Mouse (Mus musculus) embryo, embryonic 10 days (tissue): ENCODE measurements at regions not wholly inside any gene's neighbourhood (a gene's known extent, or its start where the extent isn't known, plus 50 kb on each side); places are given as distances from the start of the nearest gene placed in this dataset.
A peak's percentile ranks its signal among the peaks of the same experiment; 100 is the strongest.

Experiments used
- DNase-seq: peaks from one replicate; pipeline ENCODE4 v3.0.0-alpha.2; 2015; ENCODE audit warnings: low spot score

DNA sequence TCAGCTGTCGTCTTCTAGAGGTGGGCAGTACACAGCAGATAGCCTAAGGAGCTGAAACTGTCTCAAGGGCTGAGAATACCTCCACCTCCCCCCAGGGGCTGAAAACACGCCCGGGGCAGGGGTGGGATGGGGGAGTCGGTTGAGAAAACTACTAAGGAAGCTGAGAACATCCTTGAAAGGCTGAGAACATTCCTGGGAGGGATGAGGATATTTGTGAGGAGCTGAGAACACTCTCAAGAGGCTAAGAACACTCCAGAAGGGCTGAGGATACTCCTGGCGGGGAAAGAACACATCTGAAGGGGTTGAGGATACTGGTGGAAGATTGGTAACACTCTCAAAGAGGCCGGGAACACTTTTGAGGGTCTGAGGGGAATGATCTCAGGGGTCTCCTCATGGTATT lies 81.3 kb upstream of the Gm9887 start:
- DNase-seq, result no peak

DNA sequence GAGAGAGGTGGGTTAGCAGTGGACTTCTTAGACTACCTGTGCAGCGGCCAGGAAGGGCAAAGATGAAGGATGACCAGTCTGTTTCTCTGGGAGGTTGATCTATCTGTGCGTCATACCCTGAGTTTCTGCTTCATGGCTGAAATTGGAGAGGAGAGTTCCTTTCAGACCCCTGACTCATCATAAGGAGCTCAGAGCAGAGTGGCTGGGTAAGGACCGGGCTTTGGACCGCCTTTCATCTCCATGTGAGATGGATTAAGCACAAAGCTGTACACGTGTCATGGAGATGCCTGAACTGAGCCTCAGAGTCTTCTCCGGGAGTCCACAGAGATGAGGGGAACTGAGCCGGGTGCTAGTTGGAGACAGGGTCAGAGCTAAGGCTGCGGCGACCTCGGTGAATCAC lies 80.7 kb upstream of the Gm9887 start:
- DNase-seq, result no peak

DNA sequence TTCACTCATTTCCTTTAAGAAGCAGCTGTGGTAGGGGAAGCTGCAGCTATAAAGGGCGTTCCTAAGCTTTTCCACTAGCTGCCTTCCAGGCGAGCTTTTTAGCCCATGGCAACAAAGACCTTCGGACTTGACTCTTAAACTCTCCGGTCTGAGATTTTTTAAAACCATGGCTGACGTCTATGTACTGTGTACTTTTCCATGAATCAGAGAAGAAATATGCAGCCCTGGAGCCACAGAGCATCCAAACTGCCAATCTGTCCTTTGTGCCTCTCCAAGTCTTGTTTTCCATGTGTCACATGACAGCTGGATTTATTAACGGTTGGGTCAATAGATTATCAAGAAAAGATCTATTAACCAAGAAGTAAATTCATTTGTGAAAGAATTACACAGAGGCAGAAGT lies 78.9 kb upstream of the Gm9887 start:
- no peak for DNase-seq

DNA sequence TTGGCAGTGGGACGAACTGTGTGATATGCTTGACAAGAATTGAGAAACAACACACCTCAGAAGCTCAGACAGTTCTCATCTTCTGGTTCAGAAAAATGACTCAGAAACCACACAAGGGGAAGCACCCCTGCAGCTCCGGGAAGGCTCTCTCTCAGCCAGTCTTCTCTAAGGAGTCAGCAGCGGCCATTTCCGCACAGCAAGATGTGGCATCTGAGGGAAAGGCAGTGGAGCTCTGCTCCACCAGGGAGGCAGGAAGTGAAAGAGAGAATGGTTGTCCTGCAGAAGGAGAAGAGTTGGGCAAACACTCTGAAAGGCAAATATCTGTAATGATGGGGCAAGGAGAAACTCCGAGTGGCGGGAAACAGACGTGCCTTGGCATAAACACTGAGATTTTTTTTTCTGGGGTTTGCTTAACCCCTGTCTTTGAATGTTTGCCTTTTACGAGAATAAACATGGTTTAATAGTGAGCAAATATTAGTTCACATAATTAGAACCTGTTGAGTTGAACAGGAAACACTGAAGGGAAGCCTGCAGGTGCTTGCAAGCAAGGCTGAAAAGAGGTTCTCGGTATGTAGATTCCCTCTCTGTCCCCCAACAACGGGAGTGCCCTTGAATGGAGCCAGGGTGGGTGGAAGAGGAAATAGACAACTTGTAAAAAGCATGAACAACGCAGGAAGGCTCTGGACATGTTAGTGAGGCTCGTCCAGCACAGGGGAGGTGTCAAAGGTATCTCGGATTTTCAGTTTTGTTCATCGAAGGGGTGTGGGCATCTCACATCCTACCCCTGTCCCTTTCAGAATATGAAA lies 75.9 kb upstream of the Gm9887 start:
- DNase-seq, result no peak

DNA sequence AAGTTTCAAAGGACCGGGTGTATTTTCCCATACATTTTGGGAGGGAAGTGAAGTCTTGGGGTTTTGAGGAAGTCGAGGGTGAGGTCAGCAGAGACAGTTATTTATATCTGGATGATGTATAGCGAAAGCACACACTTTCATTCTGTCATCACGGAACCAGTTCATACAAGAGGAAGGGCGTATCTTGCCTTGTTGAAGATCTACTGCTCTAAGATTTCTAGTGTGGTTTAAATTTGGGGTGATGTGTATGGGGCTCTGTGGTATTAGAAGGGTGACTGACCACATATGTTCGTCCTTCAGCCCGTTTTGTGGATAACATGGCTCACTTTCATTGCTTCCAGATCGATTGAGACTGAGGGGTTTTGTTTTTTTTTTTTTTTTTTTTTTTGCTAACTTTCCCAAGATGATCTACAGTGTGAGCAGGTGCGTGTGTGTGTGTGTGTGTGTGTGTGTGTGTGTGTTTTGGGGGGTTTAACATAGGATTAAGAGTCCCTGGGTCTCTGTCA lies 75.1 kb upstream of the Gm9887 start:
- no peak for DNase-seq

DNA sequence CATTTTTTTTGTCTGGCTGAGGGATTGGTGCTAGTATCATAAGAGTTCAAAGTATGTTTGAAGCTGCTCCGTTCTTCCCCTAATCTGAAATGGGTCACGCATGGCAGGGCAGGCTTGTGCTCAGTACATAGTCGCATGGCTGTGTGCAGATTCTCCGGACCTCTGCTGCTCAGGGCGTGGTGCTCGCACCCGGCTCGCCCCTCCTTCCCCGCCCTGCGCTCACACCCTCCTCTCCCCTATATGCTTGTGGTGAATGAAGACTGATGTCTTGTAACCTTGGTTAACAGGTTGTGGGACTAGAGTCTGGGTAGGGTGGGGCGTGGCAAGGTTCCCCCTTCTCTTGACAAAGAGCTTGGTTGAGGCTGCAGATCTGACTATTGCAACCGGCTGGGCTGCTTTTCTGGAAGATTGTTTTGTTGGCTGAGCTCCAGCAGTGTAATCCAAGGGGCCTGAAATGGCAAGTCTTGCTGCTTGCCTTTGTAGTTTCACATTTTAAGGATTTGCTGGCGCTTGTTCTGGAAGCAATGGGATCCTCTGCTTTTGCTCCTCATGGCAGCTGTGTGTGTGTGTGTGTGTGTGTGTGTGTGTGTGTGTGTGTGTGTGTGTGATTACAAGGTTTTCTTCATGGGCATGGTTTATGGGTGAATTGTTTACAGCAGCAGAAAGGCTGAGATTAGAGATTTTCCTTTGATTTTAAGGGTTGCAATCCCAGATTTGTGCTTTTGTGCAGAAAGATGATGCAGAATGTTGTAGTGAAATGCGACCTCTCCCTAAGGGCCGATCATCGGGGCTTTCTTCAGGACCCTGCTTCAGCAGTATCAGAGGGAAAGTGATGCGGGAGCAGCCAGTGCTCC lies 74.4 kb upstream of the Gm9887 start:
- DNase-seq, result peak; percentile 25

DNA sequence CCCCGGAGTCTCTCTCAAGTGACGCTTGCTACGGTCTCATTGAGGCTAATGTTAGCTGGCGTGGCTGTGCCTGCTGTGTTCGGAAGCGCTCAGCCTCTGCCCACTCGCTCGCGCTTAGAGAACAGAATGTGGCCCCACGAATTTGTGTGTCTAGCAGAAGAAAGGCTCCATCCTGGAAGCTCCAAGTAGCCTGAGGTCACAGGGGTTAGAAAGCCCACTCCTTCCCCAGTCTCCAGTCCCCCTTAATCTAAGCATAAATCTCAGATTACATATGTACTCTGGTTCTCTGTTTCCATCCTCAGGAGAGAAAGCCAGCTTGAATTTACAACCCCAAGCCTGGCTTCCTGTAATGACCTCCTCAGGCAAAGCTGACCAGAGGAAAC lies 73.8 kb upstream of the Gm9887 start:
- DNase-seq, result peak; percentile 73

DNA sequence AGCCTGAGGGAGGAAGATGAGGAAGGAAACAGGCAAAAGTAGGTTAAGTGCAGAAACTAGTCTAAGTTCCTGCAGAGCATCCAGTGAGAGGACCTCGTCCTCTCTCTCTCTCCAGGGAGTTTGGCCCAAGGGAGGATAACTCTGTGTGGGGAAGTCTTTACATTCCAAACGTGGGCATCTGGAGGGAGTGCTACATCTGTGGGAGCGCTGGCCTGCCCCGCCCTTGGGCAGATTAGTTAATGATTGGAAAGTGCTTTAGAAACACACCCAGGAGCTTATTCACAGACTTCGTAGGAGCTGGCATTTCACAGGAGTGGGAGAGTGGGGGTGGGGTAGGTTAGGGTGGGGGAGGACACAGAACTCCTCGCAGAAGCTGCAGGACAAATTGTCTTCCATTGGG lies 70.1 kb upstream of the Gm9887 start:
- DNase-seq, result no peak

DNA sequence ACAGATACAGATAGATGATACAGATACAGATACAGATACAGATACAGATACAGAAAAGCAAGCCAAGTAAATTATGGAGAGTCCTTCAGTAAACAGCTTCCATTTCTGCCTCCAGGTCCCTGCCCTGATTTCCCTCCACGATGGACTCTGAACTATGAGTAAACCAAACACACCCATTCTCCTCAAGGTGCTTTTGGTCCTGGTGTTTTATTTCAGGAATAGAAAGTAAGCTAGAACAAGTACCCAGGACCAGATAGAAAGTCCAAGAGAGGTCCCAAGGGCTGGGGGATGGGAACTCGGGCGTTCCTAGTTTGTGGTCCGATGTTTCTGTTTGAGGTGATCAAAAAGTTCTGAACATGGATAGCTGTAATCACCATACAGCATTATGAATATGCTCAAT lies 69.5 kb upstream of the Gm9887 start:
- no peak for DNase-seq

DNA sequence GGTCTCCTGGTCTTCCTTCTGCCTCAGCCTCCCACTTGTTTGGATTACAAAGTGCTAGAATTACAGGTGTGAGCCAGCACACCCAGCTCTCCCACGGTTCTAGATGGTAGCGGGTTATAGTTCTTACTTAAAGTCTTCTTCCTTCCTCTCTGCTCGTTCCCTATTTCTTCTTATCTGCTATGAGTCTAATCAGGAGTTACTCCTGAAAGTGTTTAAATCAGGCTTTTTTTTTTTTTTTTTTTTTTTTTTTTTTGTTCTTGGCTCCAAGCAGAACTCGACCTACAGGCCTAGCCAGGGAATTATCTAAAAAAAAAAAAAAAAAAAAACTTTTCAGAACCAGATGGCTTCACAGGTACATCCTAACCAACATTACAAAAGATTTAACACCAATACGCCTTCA lies 66.0 kb upstream of the Gm9887 start:
- DNase-seq, result no peak

DNA sequence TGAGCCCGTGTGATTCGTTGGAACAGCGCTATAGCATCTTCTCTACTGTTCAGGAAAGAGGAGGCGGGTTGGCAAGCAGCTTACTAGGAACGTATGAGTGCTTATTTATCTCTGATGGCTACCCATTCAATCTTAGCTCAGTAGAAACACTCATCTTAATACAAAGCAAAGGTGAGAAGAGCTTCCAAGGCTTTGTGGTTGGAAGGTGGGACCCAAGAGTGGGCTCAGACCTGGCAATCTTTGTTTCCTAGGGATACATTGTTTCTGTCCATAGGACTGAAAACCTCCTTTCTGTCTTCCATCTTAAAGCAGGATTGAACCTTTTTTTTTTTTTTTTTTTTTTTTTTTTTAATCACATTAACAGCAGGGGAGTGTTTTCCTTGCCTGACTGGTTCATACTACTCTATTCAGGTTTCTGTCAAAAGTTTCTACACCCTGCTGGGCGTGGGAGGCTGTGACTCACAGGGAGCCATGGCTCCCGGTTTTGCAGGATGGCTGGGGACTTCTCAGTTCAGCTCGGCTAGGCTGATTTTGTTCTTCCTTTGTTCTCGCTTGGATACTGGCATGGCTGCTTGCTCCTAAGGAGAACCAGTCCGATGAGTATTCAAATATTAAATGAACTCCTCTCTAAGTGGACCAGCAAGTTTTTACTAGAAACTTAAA lies 64.7 kb upstream of the Gm9887 start:
- DNase-seq, result peak; percentile 62

DNA sequence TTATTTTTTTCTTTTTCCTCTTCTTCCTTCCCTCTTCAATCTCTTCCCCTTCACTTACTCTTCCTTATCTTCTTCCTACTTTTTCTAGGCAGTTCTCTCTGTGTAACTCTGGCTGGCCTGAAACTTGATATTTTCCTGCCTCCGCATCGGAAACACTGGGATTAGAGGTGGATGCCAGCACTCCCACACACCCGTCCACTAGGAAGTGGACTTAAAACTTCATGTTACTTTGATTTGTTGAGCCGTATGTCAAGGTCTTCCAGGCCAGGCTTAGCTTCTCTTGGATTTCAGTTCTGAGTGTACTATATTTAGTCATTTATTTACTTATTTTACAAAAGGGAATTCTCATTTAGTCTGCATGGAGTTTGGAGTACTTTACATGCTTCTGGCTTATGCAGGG lies 62.1 kb upstream of the Gm9887 start:
- DNase-seq, result no peak

DNA sequence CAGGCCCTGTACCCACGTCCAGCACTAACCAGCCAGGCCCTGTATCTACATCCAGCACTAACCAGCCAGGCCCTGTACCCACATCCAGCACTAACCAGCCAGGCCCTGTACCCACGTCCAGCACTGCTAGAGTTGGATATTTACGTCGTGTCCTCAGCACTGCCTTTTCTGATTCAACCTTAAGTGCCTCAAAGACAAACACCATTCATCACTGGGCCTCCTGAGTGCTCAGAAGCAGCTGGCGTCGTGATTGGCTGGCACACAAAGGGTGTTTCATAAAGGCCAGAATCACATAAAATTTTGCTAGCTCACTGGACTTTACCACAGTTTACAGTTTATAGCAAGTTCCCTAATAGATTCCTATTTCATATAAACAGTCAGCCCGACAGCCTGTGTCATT lies 59.8 kb upstream of the Gm9887 start:
- DNase-seq, result peak; percentile 40

DNA sequence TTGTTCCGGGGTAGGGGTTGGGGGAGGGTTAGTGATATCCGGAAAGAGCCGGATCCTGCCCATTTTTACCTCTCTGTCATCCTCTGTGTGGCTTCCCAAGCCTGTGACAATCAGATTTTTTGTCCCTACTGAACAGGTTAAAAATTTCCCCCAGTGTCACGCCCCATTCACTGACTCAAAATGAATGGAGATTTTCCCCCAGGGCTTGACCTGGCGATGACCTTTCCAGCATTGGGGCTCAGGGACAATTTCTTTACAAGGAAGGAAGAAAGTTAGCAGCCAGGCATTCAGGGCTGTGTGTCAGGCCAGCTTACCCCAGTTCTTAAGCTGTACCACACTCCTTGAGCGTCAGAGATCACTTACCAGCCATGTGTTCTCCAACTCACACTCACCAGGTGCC lies 55.9 kb upstream of the Gm9887 start:
- no peak for DNase-seq

DNA sequence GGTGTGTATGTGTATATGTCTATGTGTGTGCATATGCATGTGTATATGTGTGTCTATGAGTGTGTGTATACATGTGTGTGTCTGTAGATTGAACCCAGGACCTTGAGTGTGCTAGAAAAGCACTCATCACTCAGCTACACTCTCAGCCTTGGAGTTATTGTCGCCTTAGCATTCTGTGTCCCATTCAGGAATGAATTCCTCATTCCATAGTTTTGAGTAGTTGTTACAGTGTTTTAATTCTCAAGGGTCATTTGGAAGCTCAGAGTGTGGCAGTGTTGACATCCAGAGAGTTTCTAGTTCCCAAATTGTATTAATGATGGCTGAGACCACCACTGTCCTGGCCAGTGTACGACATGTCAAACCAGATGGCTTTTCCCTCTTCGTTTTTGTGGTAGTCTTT lies 53.4 kb upstream of the Gm9887 start:
- no peak for DNase-seq

DNA sequence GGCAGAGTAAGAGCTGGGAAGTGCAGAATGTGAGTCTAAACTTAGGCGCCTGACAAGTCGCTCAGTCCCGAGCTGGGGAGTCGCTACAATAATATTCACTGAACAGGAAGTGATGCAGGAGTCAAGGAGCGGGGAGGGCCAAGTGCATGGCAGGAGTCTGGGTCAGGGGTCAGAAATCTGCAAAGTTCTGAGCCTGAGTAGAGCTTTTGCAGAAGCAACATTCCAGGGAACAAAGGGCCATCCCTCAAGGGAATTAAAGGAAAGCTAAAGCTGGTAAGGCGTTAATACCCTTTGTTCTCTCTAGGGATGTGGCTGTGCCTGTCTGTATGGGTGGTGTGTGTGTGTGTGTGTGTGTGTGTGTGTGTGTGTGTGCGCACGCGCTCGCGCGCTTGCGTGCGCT lies 52.7 kb upstream of the Gm9887 start:
- DNase-seq, result peak; percentile 83
